Mouse (Mus musculus): ENCODE results near the gene Fmnl2. TPM values are rescaled to one million over a fixed set of nuclear protein-coding genes. Genes with fewer than 3 reads are reported as not detected.

Gene Fmnl2
- total RNA-seq, 2 experiments from 2014 or later: 41.9 to 43.2 TPM

- no peak for DNase-seq (ENCODE audit: low spot score in 2 of 2)
Measured at GRCm38 (mm10) chr2:52981126-52981525, 123.5 kb downstream of the Fmnl2 start.

GRCm38 (mm10) chr2:52981595-52981994, 123.9 kb downstream of the Fmnl2 start:
- DNase-seq (ENCODE audit: low spot score in 2 of 2): no peak

GRCm38 (mm10) chr2:52982502-52982901, 124.8 kb downstream of the Fmnl2 start:
- no peak for DNase-seq (ENCODE audit: low spot score in 2 of 2)

GRCm38 (mm10) chr2:52984556-52984955, 126.9 kb downstream of the Fmnl2 start:
- no peak for DNase-seq (ENCODE audit: low spot score in 2 of 2)

- no peak for DNase-seq (ENCODE audit: low spot score in 2 of 2)
Measured at GRCm38 (mm10) chr2:52985167-52985566, 127.5 kb downstream of the Fmnl2 start.

- no peak for DNase-seq (ENCODE audit: low spot score in 2 of 2)
Measured at GRCm38 (mm10) chr2:52986354-52986753, 128.7 kb downstream of the Fmnl2 start.

- no peak for DNase-seq (ENCODE audit: low spot score in 2 of 2)
Measured at GRCm38 (mm10) chr2:52987035-52987434, 129.4 kb downstream of the Fmnl2 start.

- DNase-seq (ENCODE audit: low spot score in 2 of 2): no peak
Measured at GRCm38 (mm10) chr2:52987637-52988295, 130.1 kb downstream of the Fmnl2 start.

- no peak for DNase-seq (ENCODE audit: low spot score in 2 of 2)
Measured at GRCm38 (mm10) chr2:52989316-52989715, 131.7 kb downstream of the Fmnl2 start.

GRCm38 (mm10) chr2:52990874-52991687, 133.4 kb downstream of the Fmnl2 start:
- DNase-seq (ENCODE audit: low spot score in 2 of 2): no peak

GRCm38 (mm10) chr2:52991688-52992194, 134.1 kb downstream of the Fmnl2 start:
- DNase-seq (ENCODE audit: low spot score in 2 of 2): no peak

- no peak for DNase-seq (ENCODE audit: low spot score in 2 of 2)
Measured at GRCm38 (mm10) chr2:52993241-52993640, 135.6 kb downstream of the Fmnl2 start.

- no peak for DNase-seq (ENCODE audit: low spot score in 2 of 2)
Measured at GRCm38 (mm10) chr2:52994526-52994925, 136.9 kb downstream of the Fmnl2 start.

GRCm38 (mm10) chr2:52997955-52998750, 140.5 kb downstream of the Fmnl2 start:
- no peak for DNase-seq (ENCODE audit: low spot score in 2 of 2)

- no peak for DNase-seq (ENCODE audit: low spot score in 2 of 2)
Measured at GRCm38 (mm10) chr2:52999524-52999969, 141.9 kb downstream of the Fmnl2 start.

- DNase-seq (ENCODE audit: low spot score in 2 of 2): no peak
Measured at GRCm38 (mm10) chr2:53000446-53000845, 142.8 kb downstream of the Fmnl2 start.

GRCm38 (mm10) chr2:53006161-53006560, 148.5 kb downstream of the Fmnl2 start:
- no peak for DNase-seq (ENCODE audit: low spot score in 2 of 2)

GRCm38 (mm10) chr2:53007142-53007541, 149.5 kb downstream of the Fmnl2 start:
- DNase-seq (ENCODE audit: low spot score in 2 of 2): peak; percentile 39 to 58

- DNase-seq (ENCODE audit: low spot score in 2 of 2): no peak
Measured at GRCm38 (mm10) chr2:53013051-53013450, 155.4 kb downstream of the Fmnl2 start.

GRCm38 (mm10) chr2:53014451-53014850, 156.8 kb downstream of the Fmnl2 start:
- no peak for DNase-seq (ENCODE audit: low spot score in 2 of 2)

- DNase-seq (ENCODE audit: low spot score in 2 of 2): no peak
Measured at GRCm38 (mm10) chr2:53022982-53023381, 165.3 kb downstream of the Fmnl2 start.

All from left cerebral cortex, adult 18-20 months (tissue).